Mouse (Mus musculus) neural tube, embryonic 12.5 days (tissue): ENCODE measurements around the gene Fam72a. TPM values are rescaled to one million over a fixed set of nuclear protein-coding genes. Genes with fewer than 3 reads are reported as not detected.

Experiments
- ATAC-seq: fragments of 200-750 bp; cut with Nextera tagmentation; 2 replicates; pipeline ENCODE4 v1.8.0; 2017; ENCODE audit warnings: low read depth, mild to moderate bottlenecking, moderate TSS enrichment, moderate library complexity; ENCODE audit not compliant: low FRiP score
- H3K27ac ChIP-seq: fragments of 300-500 bp; sonication (generic); 2 replicates; pipeline ENCODE4 v1.5.1; 2016
- H3K27me3 ChIP-seq: fragments of 300-500 bp; sonication (generic); replicated peaks from 2 replicates; pipeline ENCODE4 v1.6.1; 2016; ENCODE audit warnings: mild to moderate bottlenecking
- H3K36me3 ChIP-seq: fragments of 300-500 bp; sonication (generic); 2 replicates; pipeline ENCODE4 v1.6.1; 2016; ENCODE audit warnings: mild to moderate bottlenecking
- H3K4me1 ChIP-seq: fragments of 300-500 bp; sonication (generic); 2 replicates; pipeline ENCODE4 v1.6.1; 2016
- H3K4me2 ChIP-seq: fragments of 300-500 bp; sonication (generic); replicated peaks from 2 replicates; pipeline ENCODE4 v1.6.1; 2016; ENCODE audit warnings: mild to moderate bottlenecking
- H3K4me3 ChIP-seq: fragments of 300-500 bp; sonication (generic); 2 replicates; pipeline ENCODE4 v1.5.1; 2016
- H3K9ac ChIP-seq: fragments of 300-500 bp; sonication (generic); 2 replicates; pipeline ENCODE4 v1.6.1; 2016; ENCODE audit warnings: mild to moderate bottlenecking
- H3K9me3 ChIP-seq: fragments of 300-500 bp; sonication (generic); 2 replicates; pipeline ENCODE4 v1.6.1; 2016; ENCODE audit warnings: mild to moderate bottlenecking
- WGBS: fragments of 180-500 bp; shearing (Covaris S2); methylation state at CpG from one replicate; pipeline ENCODE4 v1.1.7; 2016; 5-methylcytosine and 5-hydroxymethylcytosine counted together
- polyA plus RNA-seq: library from polyadenylated mRNA; unstranded; fragments of >200 nt; fragmentation: Nextera tagmentation; extraction: Ambion mirVana; gene quantifications from 2 replicates; pipeline ENCODE4 v1.2.1, GENCODE M21; 2016

Gene Fam72a
- polyA plus RNA-seq, 1 experiment from 2014 or later = 2.4 TPM

DNA sequence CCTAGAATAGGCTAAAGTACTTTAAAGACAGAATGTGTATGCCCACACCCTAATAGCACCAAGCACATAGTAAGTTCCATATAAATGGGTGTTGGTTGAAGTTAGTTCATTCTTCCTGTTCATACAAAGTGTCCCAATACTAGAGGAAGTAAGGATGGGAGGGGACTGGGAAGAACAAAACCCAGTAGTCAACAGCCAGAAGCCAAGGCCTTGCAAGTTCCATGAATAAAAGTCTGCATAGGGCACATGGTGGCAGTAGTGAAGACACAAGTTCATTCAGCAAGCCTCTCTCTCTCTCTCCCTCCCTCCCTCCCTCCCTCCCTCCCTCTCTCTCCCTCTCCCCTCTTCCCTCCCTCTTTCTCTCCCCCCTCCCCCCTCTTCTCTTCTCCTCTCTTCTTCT, 16.6 kb upstream of the Fam72a start:
- no peaks in the 10 kb centered on the region for H3K9me3 ChIP-seq
- H3K9ac ChIP-seq = no peak overlapping the region
- ATAC-seq = no peak
- H3K4me1 ChIP-seq = no peaks in the 10 kb centered on the region
- H3K36me3 ChIP-seq = no peaks in the 10 kb centered on the region
- no peak overlapping the region for H3K4me2 ChIP-seq
- no peak overlapping the region for H3K4me3 ChIP-seq
- no peaks in the 10 kb centered on the region for H3K27me3 ChIP-seq
- H3K27ac ChIP-seq = no peak overlapping the region

GRCm38 (mm10) chr1:131511661-131512500, 15.8 kb upstream of the Fam72a start:
- Histone ChIP-seq H3K4me3 (no peak overlapping the region), H3K4me2 (no peak overlapping the region), H3K4me1 (no peaks in the 10 kb centered on the region), H3K27ac (no peak overlapping the region), H3K9me3 (no peaks in the 10 kb centered on the region), H3K27me3 (no peaks in the 10 kb centered on the region), H3K9ac (no peak overlapping the region), H3K36me3 (no peaks in the 10 kb centered on the region)
- no peak for ATAC-seq
- WGBS = 82% methylated on average over 3 of the region's 3 CpGs

DNA sequence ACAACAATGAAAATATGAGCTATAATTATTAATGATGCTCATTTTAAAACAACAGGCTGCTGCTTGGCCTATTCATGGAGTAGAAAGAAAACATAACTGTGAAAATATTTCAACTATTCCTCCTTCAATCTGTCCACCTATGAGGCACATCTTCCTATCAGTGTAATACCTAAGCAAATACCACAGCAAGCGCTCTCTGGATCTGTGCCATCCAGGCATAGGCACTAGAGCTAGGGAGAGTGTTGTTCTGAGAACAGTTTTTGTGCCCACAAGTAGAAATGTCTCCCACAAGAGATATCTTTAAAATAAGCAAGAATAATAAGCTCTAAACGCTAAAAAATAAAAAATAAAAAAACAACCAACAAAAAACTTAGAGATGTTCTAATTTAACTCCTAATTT, 14.6 kb upstream of the Fam72a start:
- no peaks in the 10 kb centered on the region for H3K4me1 ChIP-seq
- no peak overlapping the region for H3K9ac ChIP-seq
- no peaks in the 10 kb centered on the region for H3K27me3 ChIP-seq
- no peak overlapping the region for H3K4me2 ChIP-seq
- H3K36me3 ChIP-seq = no peaks in the 10 kb centered on the region
- H3K4me3 ChIP-seq = no peak overlapping the region
- no peak overlapping the region for H3K27ac ChIP-seq
- no peaks in the 10 kb centered on the region for H3K9me3 ChIP-seq
- WGBS = 97% methylated on average over 2 of the region's 2 CpGs
- ATAC-seq = no peak

DNA sequence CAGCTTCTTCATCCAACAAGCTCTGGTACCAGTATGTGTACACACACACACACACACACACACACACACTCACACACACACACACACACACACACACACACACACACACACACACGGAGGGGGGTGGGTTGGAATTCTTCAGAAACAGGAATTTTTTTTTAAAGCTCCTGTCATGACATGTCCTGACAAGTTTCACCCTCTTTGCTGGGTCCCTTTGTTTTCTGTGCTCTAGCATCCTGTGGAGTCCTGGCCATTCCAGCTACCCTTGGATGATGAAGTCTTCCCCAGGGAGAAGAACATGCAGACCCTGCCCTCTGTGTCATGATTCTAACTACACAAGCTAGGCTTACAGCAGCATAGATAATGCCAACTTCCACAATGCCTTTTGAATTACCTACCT, 13.5 kb upstream of the Fam72a start:
- Histone ChIP-seq H3K27ac (no peak overlapping the region), H3K4me1 (no peaks in the 10 kb centered on the region), H3K4me2 (no peak overlapping the region), H3K9ac (no peak overlapping the region), H3K27me3 (no peaks in the 10 kb centered on the region), H3K4me3 (no peak overlapping the region), H3K36me3 (no peaks in the 10 kb centered on the region), H3K9me3 (no peaks in the 10 kb centered on the region)
- ATAC-seq = no peak
- WGBS = 71% methylated on average over 1 of the region's 1 CpGs

GRCm38 (mm10) chr1:131516588-131516987, 11.1 kb upstream of the Fam72a start:
- 95% methylated on average over 3 of the region's 3 CpGs for WGBS
- ATAC-seq = no peak

DNA sequence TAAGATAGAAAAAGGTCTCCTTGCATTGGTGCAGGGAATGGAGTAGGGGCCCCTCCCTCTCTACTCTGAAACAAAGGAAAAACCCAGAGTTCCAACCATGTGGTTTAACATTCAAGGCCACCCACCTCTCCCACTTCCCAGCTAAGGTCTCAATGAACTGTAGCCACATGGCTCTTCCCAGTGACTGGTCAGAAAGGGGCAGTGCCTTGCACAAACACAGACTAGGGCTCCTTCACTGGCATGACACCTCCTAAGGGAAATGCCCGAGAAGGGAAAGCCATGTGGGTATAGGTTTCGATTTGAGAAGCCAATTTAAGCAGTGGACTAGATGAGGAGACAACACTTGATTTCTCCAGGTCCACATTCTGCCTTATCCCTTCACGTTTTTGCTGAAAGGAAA, 3.9 kb upstream of the Fam72a start:
- no peaks in the 10 kb centered on the region for H3K27me3 ChIP-seq
- 51% methylated on average over 3 of the region's 3 CpGs for WGBS
- H3K4me1 ChIP-seq = peaks cover 32% of the 10 kb centered on the region
- no peaks in the 10 kb centered on the region for H3K36me3 ChIP-seq
- H3K4me2 ChIP-seq = peak overlapping the region; percentile 96
- H3K9me3 ChIP-seq = no peaks in the 10 kb centered on the region
- H3K4me3 ChIP-seq = no peak overlapping the region; the same call in 1 of the 2 replicates
- H3K27ac ChIP-seq = no peak overlapping the region
- no peak for ATAC-seq
- H3K9ac ChIP-seq = no peak overlapping the region

More at GRCm38 (mm10) chr1:131516588-131516987, 11.1 kb upstream of the Fam72a start:
- H3K4me1 ChIP-seq = no peaks in the 10 kb centered on the region
- H3K9me3 ChIP-seq = no peaks in the 10 kb centered on the region
- no peak overlapping the region for H3K4me2 ChIP-seq
- H3K27ac ChIP-seq = no peak overlapping the region
- no peak overlapping the region for H3K4me3 ChIP-seq
- H3K36me3 ChIP-seq = no peaks in the 10 kb centered on the region
- no peak overlapping the region for H3K9ac ChIP-seq
- no peaks in the 10 kb centered on the region for H3K27me3 ChIP-seq

GRCm38 (mm10) chr1:131525101-131525585, 2.6 kb upstream of the Fam72a start:
- WGBS = under 1% methylated on average over 26 of the region's 26 CpGs
- Histone ChIP-seq H3K9me3 (no peaks in the 10 kb centered on the region), H3K4me3 (peak overlapping the region; percentile 60), H3K9ac (peak overlapping the region; percentile 70), H3K36me3 (no peaks in the 10 kb centered on the region), H3K4me2 (peak overlapping the region; percentile 96), H3K27ac (no peak overlapping the region), H3K4me1 (peaks cover 44% of the 10 kb centered on the region), H3K27me3 (no peaks in the 10 kb centered on the region)
- no peak for ATAC-seq

GRCm38 (mm10) chr1:131525586-131526271, 2.0 kb upstream of the Fam72a start:
- Histone ChIP-seq H3K9ac (peak overlapping the region; percentile 70), H3K9me3 (no peaks in the 10 kb centered on the region), H3K4me1 (peaks cover 44% of the 10 kb centered on the region), H3K36me3 (no peaks in the 10 kb centered on the region), H3K27me3 (no peaks in the 10 kb centered on the region), H3K27ac (0 out of 2 replicates have a peak overlapping the region, but pooled peaks have one; percentile 3), H3K4me3 (peak overlapping the region; percentile 60), H3K4me2 (peak overlapping the region; percentile 96)
- no peak for ATAC-seq
- WGBS = under 1% methylated on average over 41 of the region's 41 CpGs

DNA sequence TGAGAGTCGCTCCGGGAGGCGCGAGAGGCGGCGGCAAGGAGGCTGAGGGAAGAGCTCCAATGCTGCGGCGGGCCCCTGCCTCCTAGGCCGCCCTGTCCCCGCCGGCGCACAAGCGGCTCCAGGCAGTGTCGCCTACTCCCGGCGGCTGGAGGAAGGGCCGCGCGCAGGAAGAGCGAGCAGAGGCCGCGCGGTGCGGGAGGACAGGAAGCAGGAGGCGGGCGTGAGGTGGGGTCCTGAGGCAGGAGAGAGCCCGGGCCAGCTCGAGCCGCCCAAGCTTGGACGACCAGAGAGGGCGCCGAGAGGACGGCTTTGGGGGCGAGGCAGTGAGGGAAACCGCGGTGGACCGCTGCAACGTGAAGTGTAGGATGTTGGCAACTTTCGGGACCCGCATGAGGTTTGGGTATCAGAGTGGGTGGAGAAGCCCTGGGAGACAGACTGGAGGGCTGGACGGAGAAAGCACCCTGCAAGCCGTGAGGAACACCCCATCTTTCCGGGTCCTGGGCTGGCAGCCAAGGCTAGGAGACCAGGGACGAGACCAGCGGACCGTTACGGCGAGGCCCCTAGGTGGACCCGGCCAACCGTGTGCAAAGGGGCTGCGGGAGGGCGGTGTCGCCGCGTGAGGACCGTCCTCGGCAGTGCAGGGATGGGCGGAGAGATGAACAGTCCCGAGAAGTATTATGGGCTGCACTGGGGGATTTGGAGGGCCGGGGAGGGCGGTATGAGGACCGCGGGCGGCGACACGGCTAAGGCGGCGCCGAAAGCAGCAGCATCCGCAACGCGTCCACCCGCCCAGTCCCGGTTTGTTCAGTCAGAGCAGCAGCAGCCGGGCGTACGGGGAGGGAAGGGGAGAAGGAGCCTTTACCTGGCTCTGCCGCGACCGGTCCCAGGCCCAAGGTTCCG, 1.1 kb upstream of the Fam72a start:
- H3K9me3 ChIP-seq = no peaks in the 10 kb centered on the region
- peaks cover 44% of the 10 kb centered on the region for H3K4me1 ChIP-seq
- peak overlapping the region; percentile 75 for H3K27ac ChIP-seq
- H3K36me3 ChIP-seq = no peaks in the 10 kb centered on the region
- peak overlapping the region; percentile 60 for H3K4me3 ChIP-seq
- peak; percentile 61 for ATAC-seq
- H3K9ac ChIP-seq = peak overlapping the region; percentile 70
- H3K27me3 ChIP-seq = no peaks in the 10 kb centered on the region
- H3K4me2 ChIP-seq = peak overlapping the region; percentile 96
- under 1% methylated on average over 76 of the region's 81 CpGs for WGBS

- H3K27me3 ChIP-seq = no peaks in the 10 kb centered on the region
- H3K4me3 ChIP-seq = peak overlapping the region; percentile 60
- no peak overlapping the region; the same call in 1 of the 2 replicates for H3K27ac ChIP-seq
- no peaks in the 10 kb centered on the region for H3K36me3 ChIP-seq
- under 1% methylated on average over 34 of the region's 34 CpGs for WGBS
- H3K9me3 ChIP-seq = no peaks in the 10 kb centered on the region
- ATAC-seq = no peak
- peaks cover 40% of the 10 kb centered on the region for H3K4me1 ChIP-seq
- H3K9ac ChIP-seq = peak overlapping the region; percentile 53
- H3K4me2 ChIP-seq = peak overlapping the region; percentile 96
These were observed 391 bp downstream of the Fam72a start for GRCm38 (mm10) chr1:131528081-131528507.

GRCm38 (mm10) chr1:131528561-131529166, 961 bp downstream of the Fam72a start:
- ATAC-seq = no peak
- no peak overlapping the region for H3K27ac ChIP-seq
- no peaks in the 10 kb centered on the region for H3K27me3 ChIP-seq
- peak overlapping the region; percentile 96 for H3K4me2 ChIP-seq
- H3K4me3 ChIP-seq = peak overlapping the region; percentile 60
- H3K4me1 ChIP-seq = peaks cover 35% of the 10 kb centered on the region
- no peaks in the 10 kb centered on the region for H3K36me3 ChIP-seq
- no peaks in the 10 kb centered on the region for H3K9me3 ChIP-seq
- H3K9ac ChIP-seq = peak overlapping the region; percentile 53
- 3% methylated on average over 9 of the region's 9 CpGs for WGBS
